Mouse (Mus musculus) intestine, embryonic 16.5 days (tissue): ENCODE results near the gene Ccdc12. TPM values are rescaled to one million over a fixed set of nuclear protein-coding genes. Genes with fewer than 3 reads are reported as not detected.
A peak's percentile ranks its signal among the peaks of the same experiment; 100 is the strongest.

ENCODE experiments used
- ATAC-seq: fragments of 200-750 bp; cut with Nextera tagmentation; 2 replicates; pipeline ENCODE4 v1.8.0; 2017; ENCODE audit warnings: moderate TSS enrichment, moderate library complexity
- H3K27ac ChIP-seq: fragments of 300-500 bp; sonication (generic); 2 replicates; pipeline ENCODE4 v1.5.1; 2014; ENCODE audit warnings: mild to moderate bottlenecking, low read length
- H3K27me3 ChIP-seq: fragments of 300-500 bp; sonication (generic); replicated peaks from 2 replicates; pipeline ENCODE4 v1.6.1; 2014; ENCODE audit warnings: low read length, control low read depth, mixed read lengths; ENCODE audit not compliant: control insufficient read depth, insufficient read depth
- H3K36me3 ChIP-seq: fragments of 300-500 bp; sonication (generic); 2 replicates; pipeline ENCODE4 v1.6.1; 2014; ENCODE audit warnings: low read length, control low read depth; ENCODE audit not compliant: control insufficient read depth, insufficient read depth
- H3K4me1 ChIP-seq: fragments of 300-500 bp; sonication (generic); 2 replicates; pipeline ENCODE4 v1.6.1; 2014; ENCODE audit warnings: low read length, control low read depth, mixed read lengths; ENCODE audit not compliant: control insufficient read depth, insufficient read depth
- H3K4me2 ChIP-seq: fragments of 300-500 bp; sonication (generic); 2 replicates; pipeline ENCODE4 v1.6.1; 2014; ENCODE audit warnings: low read depth, low read length, control low read depth
- H3K4me3 ChIP-seq: fragments of 300-500 bp; sonication (generic); 2 replicates; pipeline ENCODE4 v1.5.1; 2014; ENCODE audit warnings: mild to moderate bottlenecking, low read length
- H3K9ac ChIP-seq: fragments of 300-500 bp; sonication (generic); 2 replicates; pipeline ENCODE4 v1.6.1; 2014; ENCODE audit warnings: low read depth, low read length
- H3K9me3 ChIP-seq: fragments of 300-500 bp; sonication (generic); 2 replicates; pipeline ENCODE4 v1.6.1; 2016; ENCODE audit warnings: low read length, control low read depth; ENCODE audit not compliant: control insufficient read depth
- WGBS: fragments of 180-500 bp; shearing (Covaris S2); extraction: QIAGEN DNeasy Blood & Tissue Kit; methylation state at CpG from one replicate; pipeline ENCODE4 v1.1.7; 2014; 5-methylcytosine and 5-hydroxymethylcytosine counted together
- polyA plus RNA-seq: library from polyadenylated mRNA; unstranded; fragments of >200 nt; fragmentation: Nextera tagmentation; extraction: Ambion mirVana; gene quantifications from 2 replicates; pipeline ENCODE4 v1.2.1, GENCODE M21; 2015

The Ccdc12 gene
- polyA plus RNA-seq, 1 experiment from 2014 or later: 188 TPM

DNA sequence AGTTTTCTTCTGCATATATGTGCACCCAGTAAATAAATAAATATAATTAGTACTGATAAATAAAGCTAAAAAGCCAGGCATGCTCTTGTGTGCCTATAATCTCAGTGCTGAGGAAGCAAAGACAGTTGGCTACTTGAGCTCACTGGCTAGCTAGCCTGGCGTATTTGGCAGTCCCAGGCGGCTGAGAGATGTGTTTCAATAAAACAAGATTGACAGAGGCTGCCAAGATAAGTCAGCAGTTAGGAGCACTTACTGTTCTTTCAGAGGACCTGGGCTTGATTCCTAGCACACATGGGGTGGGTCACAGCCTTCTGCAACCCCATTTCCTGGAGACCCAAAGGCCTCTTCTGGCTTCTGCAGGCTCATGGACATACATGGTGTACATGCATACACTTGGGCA lies 31.5 kb downstream of the Ccdc12 start:
- ATAC-seq: no peak
- no peak overlapping the region for H3K9ac ChIP-seq
- peaks cover 43% of the 10 kb centered on the region for H3K4me1 ChIP-seq
- H3K27me3 ChIP-seq: no peaks in the 10 kb centered on the region
- no peak overlapping the region for H3K27ac ChIP-seq
- 83% methylated on average over 2 of the region's 2 CpGs for whole genome bisulfite sequencing
- no peak overlapping the region for H3K4me2 ChIP-seq
- H3K4me3 ChIP-seq: no peak overlapping the region
- no peaks in the 10 kb centered on the region for H3K36me3 ChIP-seq
- H3K9me3 ChIP-seq: no peaks in the 10 kb centered on the region

DNA sequence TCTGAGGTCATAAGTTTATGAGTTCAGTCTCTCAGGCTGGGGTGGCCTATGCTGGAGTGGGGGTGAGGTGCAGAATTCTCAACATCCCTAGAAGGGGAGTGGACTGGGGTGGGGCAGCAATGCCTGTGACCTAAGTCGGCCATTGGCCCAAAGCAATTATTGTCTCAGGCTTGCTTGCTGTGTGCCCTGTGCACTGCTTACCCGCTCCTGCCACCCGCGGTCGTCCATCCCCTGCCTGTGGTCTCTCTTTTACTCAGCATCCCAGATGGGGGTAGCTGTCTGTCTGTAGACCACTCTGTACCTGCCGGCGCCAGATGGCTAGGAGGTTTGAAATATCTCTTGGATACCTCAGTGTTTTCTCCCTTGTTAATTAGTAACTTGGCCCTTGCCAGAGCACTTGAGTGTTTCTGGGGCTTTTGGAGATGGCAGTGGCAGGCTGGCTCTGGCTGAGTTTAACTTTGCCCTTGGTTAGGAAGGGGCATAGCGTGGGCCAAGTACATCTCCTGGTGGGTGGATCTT lies 33.0 kb downstream of the Ccdc12 start:
- Histone ChIP-seq H3K27ac (peak overlapping the region; percentile 50), H3K9ac (no peak overlapping the region), H3K9me3 (no peaks in the 10 kb centered on the region), H3K27me3 (no peaks in the 10 kb centered on the region), H3K4me2 (peak overlapping the region; percentile 30; the same call in 1 of the 2 replicates), H3K4me3 (no peak overlapping the region), H3K4me1 (peaks cover 29% of the 10 kb centered on the region), H3K36me3 (no peaks in the 10 kb centered on the region; the same call in 1 of the 2 replicates)
- 56% methylated on average over 8 of the region's 8 CpGs for WGBS
- ATAC-seq: peak; percentile 72

DNA sequence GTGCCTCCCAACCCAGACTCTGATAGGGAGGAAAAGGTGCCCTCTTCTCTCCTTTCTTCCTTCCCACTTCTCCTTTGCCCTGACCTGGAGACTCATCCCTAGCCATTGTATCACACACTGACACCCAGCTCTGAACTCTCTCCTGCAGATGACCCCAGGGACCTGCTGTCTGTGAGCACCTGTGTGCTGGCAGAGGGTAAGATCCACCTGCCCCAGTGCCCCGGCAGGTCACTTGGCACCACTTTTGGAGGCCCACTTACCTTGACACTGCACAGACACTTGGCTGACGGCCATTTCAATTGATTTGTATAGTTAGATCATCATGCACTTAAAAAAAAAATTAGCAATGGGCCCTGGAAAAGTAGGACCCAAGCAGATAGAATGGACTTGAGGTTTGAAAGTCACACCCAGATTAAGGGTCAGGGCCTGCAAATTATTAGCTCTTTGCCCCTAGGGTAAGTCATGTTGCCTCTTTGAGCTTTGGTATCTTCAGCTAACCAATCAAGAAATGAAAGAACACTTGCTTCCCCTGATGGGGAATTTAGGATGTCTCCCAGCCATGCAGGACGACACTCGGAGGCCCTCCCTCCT lies 39.0 kb downstream of the Ccdc12 start:
- no peak overlapping the region for H3K4me2 ChIP-seq
- no peaks in the 10 kb centered on the region for H3K9me3 ChIP-seq
- H3K9ac ChIP-seq: no peak overlapping the region
- no peak for ATAC-seq
- H3K27me3 ChIP-seq: no peaks in the 10 kb centered on the region
- H3K27ac ChIP-seq: no peak overlapping the region
- peaks cover 22% of the 10 kb centered on the region for H3K4me1 ChIP-seq
- WGBS: 73% methylated on average over 4 of the region's 4 CpGs
- no peaks in the 10 kb centered on the region; the same call in 1 of the 2 replicates for H3K36me3 ChIP-seq
- H3K4me3 ChIP-seq: no peak overlapping the region

DNA sequence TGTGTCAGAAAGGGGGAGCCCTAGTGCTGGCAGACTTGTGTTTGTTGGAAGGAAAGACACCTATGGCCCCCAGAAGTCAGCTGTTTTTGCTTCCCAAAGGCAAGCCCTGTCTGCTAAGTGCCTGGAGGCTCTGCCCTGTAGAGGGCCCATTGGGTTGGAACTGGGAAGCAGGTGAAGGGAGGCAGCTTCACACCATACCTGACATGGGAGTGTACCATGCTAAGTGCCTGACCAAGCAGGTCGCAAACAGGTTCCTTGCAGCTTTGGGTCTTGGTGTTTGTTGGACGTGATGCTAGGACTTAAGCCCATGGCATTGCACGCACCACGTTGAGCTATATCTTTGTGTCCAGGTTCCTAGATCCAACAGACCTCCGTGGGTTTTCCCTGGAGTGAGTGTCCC lies 40.1 kb downstream of the Ccdc12 start:
- no peaks in the 10 kb centered on the region for H3K9me3 ChIP-seq
- no peaks in the 10 kb centered on the region for H3K27me3 ChIP-seq
- no peak overlapping the region for H3K4me3 ChIP-seq
- no peak for ATAC-seq
- peaks cover 27% of the 10 kb centered on the region for H3K4me1 ChIP-seq
- no peak overlapping the region for H3K4me2 ChIP-seq
- WGBS: 87% methylated on average over 5 of the region's 5 CpGs
- H3K27ac ChIP-seq: no peak overlapping the region
- no peaks in the 10 kb centered on the region; the same call in 1 of the 2 replicates for H3K36me3 ChIP-seq
- H3K9ac ChIP-seq: no peak overlapping the region

DNA sequence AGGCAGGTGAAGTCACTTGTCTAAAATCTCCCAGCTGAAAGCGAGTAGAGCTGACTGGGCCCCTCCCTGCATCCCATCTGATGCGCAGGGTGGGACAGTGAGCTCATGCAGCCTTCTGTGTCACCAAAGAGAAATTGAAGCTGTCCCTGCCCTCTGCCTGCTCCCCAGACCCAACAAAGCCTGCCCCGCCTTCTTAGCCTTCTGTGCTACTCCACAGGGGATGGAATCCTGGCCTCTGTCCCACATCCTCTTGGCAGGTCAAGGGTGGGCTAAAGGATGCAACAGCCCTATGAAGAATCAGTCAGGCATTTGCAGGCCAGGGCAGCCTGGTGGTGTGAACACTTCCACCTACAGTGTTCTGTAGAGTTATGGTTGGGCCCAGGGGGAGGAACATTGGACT lies 41.2 kb downstream of the Ccdc12 start:
- WGBS: 93% methylated on average over 3 of the region's 3 CpGs
- H3K27me3 ChIP-seq: no peaks in the 10 kb centered on the region
- no peak overlapping the region for H3K9ac ChIP-seq
- H3K27ac ChIP-seq: no peak overlapping the region
- no peak overlapping the region for H3K4me3 ChIP-seq
- ATAC-seq: no peak
- H3K4me1 ChIP-seq: peaks cover 35% of the 10 kb centered on the region
- H3K9me3 ChIP-seq: no peaks in the 10 kb centered on the region
- no peak overlapping the region for H3K4me2 ChIP-seq
- no peaks in the 10 kb centered on the region; the same call in 1 of the 2 replicates for H3K36me3 ChIP-seq

DNA sequence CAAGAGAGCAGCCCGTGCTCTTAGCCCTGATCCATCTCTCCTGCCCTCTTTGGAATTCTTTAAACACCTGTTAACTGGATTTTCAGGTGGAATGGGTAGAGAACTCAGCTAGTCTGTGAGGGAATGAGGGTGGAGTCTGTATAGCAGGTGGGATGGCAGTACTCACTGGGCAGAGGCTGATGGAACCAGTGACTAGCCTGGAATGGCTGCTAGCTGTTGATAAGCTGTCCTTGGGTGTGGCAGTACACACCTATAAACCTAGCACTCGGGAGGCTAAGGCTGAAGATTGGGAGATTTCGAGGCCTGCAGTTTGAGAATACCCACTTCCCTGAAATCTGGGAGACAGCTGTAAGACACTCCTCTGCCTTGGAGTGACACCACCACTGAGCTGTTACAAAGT lies 43.3 kb downstream of the Ccdc12 start:
- Histone ChIP-seq H3K9me3 (no peaks in the 10 kb centered on the region), H3K27me3 (no peaks in the 10 kb centered on the region), H3K4me2 (no peak overlapping the region), H3K4me1 (peaks cover 43% of the 10 kb centered on the region), H3K27ac (no peak overlapping the region), H3K9ac (no peak overlapping the region), H3K4me3 (no peak overlapping the region), H3K36me3 (peaks cover under 1% of the 10 kb centered on the region; the same call in 1 of the 2 replicates)
- ATAC-seq: peak; percentile 72
- 67% methylated on average over 3 of the region's 3 CpGs for WGBS

DNA sequence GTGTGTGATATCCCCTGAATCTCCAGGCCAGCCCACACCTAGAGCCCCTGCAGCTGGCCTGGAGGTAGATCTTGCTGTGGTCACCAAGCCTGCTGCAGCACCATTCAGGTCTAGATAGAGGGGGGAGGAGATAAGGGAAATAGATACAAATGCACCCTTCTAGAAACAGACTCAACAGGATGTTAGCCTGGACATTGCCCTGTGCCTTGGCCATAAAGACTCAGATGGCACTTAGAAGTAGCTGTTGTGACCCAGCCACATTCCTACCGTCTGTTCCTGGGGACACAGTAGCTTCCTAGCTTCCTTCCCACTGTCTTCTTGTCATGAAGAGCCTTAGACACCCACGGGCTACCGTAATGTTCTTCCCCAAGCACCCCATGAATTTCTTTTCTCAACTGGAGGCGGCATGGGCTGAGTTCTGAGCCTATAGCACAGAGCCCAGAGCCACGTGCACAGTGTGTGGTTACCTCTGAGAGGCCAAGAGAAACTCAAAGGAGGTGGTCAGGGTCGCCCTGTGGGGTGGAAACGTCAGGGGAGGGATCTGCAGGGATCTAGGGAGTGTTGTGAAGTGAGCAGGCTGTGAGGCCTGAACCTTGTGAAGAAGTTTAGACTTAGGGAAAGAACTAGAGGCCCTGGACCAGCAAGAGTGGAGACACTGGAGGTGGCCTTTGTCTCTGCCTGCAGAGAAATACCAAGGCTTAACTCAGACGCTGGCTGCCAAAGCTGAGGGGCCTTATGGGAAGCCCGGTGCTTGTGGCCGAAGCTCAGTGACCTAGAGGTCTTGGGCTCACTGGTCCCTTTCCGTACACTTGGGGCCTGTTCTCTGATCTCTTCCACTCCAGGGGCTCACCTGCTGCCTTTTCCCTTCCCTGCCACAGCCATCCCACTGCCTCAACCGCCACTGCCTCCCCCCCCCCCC lies 45.1 kb downstream of the Ccdc12 start:
- H3K4me3 ChIP-seq: no peak overlapping the region
- peak overlapping the region; percentile 37; the same call in 1 of the 2 replicates for H3K27ac ChIP-seq
- no peaks in the 10 kb centered on the region for H3K9me3 ChIP-seq
- H3K4me2 ChIP-seq: no peak overlapping the region
- no peaks in the 10 kb centered on the region for H3K27me3 ChIP-seq
- H3K4me1 ChIP-seq: peaks cover 36% of the 10 kb centered on the region
- peak; percentile 68 for ATAC-seq
- WGBS: 77% methylated on average over 12 of the region's 12 CpGs
- peaks cover 3% of the 10 kb centered on the region; the same call in 1 of the 2 replicates for H3K36me3 ChIP-seq
- no peak overlapping the region for H3K9ac ChIP-seq

DNA sequence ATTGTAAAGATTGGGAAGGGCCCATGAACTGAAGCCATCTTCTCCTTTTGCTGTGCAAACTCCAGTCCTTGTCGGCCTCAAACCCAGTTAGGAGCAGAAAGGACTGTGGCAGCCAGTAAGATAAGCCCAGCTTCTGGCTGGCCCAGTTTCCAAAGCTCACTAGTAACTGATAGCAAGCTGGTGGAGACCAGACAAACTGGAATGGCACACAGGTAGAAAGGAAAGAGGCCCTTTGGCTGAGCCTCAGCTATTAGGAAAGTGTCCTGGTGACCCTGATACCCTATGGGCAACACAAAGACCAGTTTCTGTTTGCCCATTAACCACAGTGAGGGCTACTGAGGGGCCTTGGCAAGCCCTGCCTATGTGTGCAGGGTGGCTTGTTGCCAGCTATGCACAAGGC lies 46.5 kb downstream of the Ccdc12 start:
- no peak for ATAC-seq
- Histone ChIP-seq H3K36me3 (peaks cover 3% of the 10 kb centered on the region; the same call in 1 of the 2 replicates), H3K27me3 (no peaks in the 10 kb centered on the region), H3K27ac (peak overlapping the region; percentile 47; the same call in 1 of the 2 replicates), H3K9ac (peak overlapping the region; percentile 15; the same call in 1 of the 2 replicates), H3K4me1 (peaks cover 31% of the 10 kb centered on the region), H3K4me3 (no peak overlapping the region), H3K9me3 (no peaks in the 10 kb centered on the region), H3K4me2 (no peak overlapping the region)
- 64% methylated on average over 1 of the region's 1 CpGs for WGBS

DNA sequence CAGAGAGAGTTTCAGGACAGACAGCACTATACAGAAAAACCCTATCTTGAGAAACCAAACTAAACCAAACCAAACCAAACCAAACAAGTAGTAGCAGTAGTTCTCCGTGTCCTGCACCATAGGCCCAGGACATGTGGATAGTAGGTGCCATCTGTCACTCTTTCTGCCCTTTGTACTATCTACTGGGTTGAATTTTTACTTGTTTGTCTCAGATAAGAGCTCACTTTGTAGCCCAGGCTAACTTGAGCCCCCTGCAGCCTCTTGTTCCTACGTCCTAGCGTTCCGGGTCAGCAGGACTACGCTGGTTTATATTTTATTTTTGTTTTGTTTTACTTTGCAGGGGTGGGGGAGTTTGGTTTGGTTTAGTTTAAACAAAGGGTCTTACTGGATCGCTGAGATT lies 47.6 kb downstream of the Ccdc12 start:
- Histone ChIP-seq H3K36me3 (peaks cover 3% of the 10 kb centered on the region; the same call in 1 of the 2 replicates), H3K4me3 (no peak overlapping the region), H3K27me3 (no peaks in the 10 kb centered on the region), H3K9ac (no peak overlapping the region), H3K4me2 (no peak overlapping the region), H3K9me3 (no peaks in the 10 kb centered on the region), H3K4me1 (peaks cover 38% of the 10 kb centered on the region), H3K27ac (no peak overlapping the region)
- 64% methylated on average over 6 of the region's 6 CpGs for WGBS
- ATAC-seq: no peak
